Mouse (Mus musculus): ENCODE measurements around the gene Gm10799.

- TF ChIP-seq CTCF (IDR thresholded peaks at IDR 0.05; ENCODE audit: low read depth, low read length) = no peak
- TF ChIP-seq POLR2A (IDR thresholded peaks at IDR 0.05; ENCODE audit: extremely low read depth, insufficient read depth, low read length) = no peak
Measured at GRCm38 (mm10) chr2:104028139-104028723, 40.1 kb downstream of the Gm10799 start, which contains the start of gene 4931422A03Rik.
